Mouse (Mus musculus): ENCODE measurements around the gene Ndufc2. TPM values are rescaled to one million over a fixed set of nuclear protein-coding genes. Genes with fewer than 3 reads are reported as not detected.

Ndufc2 gene
- total and polyA plus RNA-seq, 2 experiments from 2014 or later: 384 to 631 TPM

DNA sequence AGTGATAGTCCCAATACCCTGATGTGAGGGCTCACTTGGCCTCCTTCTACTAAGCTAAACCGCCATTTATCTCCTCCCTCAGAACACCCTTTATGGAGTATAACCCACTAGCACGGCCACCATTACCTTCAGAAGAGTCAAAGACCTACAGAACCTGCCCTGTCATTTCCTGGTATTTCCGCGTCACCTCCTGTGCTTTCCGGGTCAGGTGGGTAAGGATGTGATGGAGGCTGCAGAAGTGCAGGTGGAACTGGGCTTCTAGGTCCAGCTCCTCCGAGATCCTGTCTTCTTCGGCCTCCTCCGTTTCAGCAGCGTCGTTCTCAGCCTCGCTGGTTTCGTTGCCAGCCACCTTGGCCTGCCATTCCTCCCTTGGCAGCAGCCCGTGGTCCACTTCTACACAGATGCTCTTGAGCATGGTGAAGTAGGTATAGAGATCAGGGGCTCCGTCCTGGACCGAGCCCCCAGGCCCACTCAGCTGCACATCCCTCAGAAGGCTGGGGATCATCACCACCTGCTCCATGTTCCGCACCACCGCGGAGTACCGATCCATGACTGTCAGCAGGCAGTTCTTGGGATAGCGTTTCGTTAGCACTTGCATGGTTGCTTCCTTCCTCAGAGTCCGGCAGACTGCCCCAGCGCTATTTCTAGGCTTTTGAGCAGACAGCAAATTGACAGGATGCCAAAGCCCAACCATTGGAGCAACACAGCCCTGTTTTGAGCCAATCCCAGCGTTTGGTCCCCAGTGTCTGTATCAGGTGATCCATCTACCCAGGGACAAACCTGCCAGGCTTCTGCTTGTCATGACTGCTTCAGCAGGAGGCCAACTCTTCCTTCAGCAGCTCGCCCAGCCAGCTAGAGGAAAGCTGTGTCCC lies 17.3 kb downstream of the Ndufc2 start, which contains the start of gene Thrsp:
Gene Thrsp, minus strand, starts transcription at position 825 of the 872 bp plus-strand sequence.
- Histone ChIP-seq H3K27me3 (ENCODE audit: insufficient read depth, low read length) (no peaks in the 10 kb centered on the region), H3K4me1 (ENCODE audit: insufficient read depth) (0 out of 2 replicates have a peak, but pooled peaks cover 3% of the 10 kb centered on the region), H3K36me3 (ENCODE audit: insufficient read depth) (peaks cover 4% of the 10 kb centered on the region; the same call in 1 of the 2 replicates), H3K4me3 (ENCODE audit: low read depth, low read length) (peak within 1 kb of the TSS; percentile 7; the same call in 1 of the 2 replicates), H3K27ac (ENCODE audit: low read depth, low read length) (0 out of 2 replicates have a peak within 1 kb of the TSS, but pooled peaks have one; percentile 4), H3K9me3 (ENCODE audit: low read length) (no peaks in the 10 kb centered on the region), H3K9ac (no peak within 1 kb of the TSS), H3K4me2 (ENCODE audit: low read depth) (peak within 1 kb of the TSS; percentile 32)
- peak; percentile 72 for DNase-seq
- WGBS: 64% methylated on average over 25 of the region's 25 CpGs
- peak; percentile 88 for ATAC-seq
- TF ChIP-seq CTCF (IDR thresholded peaks at IDR 0.05; ENCODE audit: low read depth): no peak

DNA sequence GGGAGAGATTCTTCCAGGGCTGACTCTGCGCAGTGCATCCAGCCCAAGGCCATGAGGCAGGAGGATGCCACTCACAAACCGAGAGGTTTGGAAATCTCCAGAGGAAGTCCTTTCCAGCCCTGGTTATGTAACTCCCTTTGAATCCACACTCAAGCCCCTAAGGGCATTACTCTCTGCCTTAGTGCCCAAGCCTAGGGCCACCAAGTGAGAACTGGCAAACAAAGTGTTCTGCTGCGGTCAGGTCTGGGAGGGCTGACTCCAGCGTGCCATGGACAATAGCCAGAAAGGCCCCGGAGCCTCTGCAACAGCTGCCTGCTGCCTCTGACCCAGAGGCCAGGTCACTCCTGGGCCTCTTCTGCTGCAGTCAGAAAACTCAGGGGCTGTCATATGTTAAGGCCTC lies 18.9 kb downstream of the Ndufc2 start:
- no peak for TF ChIP-seq CTCF (IDR thresholded peaks at IDR 0.05; ENCODE audit: low read depth)
- H3K27ac ChIP-seq (ENCODE audit: low read depth, low read length): no peak overlapping the region
- H3K27me3 ChIP-seq (ENCODE audit: insufficient read depth, low read length): no peaks in the 10 kb centered on the region
- WGBS: 75% methylated on average over 5 of the region's 5 CpGs
- DNase-seq (no peak), ATAC-seq (no peak)
- H3K4me2 ChIP-seq (ENCODE audit: low read depth): no peak overlapping the region
- no peak overlapping the region for H3K9ac ChIP-seq
- no peaks in the 10 kb centered on the region for H3K9me3 ChIP-seq (ENCODE audit: low read length)
- H3K36me3 ChIP-seq (ENCODE audit: insufficient read depth): no peaks in the 10 kb centered on the region
- no peak overlapping the region for H3K4me3 ChIP-seq (ENCODE audit: low read depth, low read length)
- H3K4me1 ChIP-seq (ENCODE audit: insufficient read depth): 0 out of 2 replicates have a peak, but pooled peaks cover 3% of the 10 kb centered on the region

DNA sequence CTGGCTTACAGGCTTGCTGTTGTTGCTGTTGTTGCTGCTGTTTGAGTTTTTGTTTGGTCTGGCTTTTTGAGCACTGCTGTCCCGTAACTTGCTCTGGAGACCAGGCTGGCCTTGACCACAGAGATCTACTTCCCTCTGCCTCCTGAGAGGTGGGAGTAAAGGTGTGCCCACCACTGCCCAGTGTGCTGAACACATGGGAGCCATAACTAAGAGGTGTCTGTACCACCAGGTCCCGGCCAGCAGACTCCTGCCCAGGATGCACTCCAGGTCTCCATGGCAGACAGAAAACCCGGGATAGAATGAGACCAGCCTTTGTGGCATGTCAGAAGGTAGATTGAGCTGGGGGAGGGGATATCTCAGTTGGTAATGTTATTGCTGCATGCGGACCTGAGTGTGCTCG lies 19.4 kb downstream of the Ndufc2 start:
- no peaks in the 10 kb centered on the region for H3K9me3 ChIP-seq (ENCODE audit: low read length)
- no peak for DNase-seq
- WGBS: 90% methylated on average over 5 of the region's 5 CpGs

DNA sequence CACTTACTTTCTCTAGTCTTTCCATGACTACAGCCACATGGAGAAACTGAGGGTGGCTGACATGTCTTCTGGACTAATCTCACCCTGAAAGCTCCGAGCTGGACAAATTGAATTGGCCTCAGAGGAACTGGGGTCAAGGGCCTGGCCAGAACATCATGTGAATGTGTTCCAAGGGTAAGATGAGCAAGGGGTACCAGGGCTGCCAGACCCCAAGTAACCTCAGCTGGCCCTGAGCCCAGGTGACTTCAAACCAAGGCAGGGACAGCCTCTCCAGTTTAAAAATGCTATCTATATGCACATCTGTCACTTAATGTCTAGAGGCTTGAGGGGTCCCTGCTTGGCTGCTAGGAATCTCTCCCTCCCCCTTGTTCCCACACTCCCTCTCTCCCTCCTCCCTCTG lies 20.6 kb downstream of the Ndufc2 start:
- no peak overlapping the region for H3K27ac ChIP-seq (ENCODE audit: low read depth, low read length)
- WGBS: 60% methylated on average over 1 of the region's 1 CpGs
- H3K36me3 ChIP-seq (ENCODE audit: insufficient read depth): no peaks in the 10 kb centered on the region
- no peak for TF ChIP-seq CTCF (IDR thresholded peaks at IDR 0.05; ENCODE audit: low read depth)
- 0 out of 2 replicates have a peak, but pooled peaks cover 3% of the 10 kb centered on the region for H3K4me1 ChIP-seq (ENCODE audit: insufficient read depth)
- H3K9ac ChIP-seq: no peak overlapping the region
- H3K4me2 ChIP-seq (ENCODE audit: low read depth): no peak overlapping the region
- ATAC-seq (no peak), DNase-seq (no peak)
- no peaks in the 10 kb centered on the region for H3K9me3 ChIP-seq (ENCODE audit: low read length)
- H3K27me3 ChIP-seq (ENCODE audit: insufficient read depth, low read length): no peaks in the 10 kb centered on the region
- H3K4me3 ChIP-seq (ENCODE audit: low read depth, low read length): no peak overlapping the region

More for the DNA sequence above, 19.4 kb downstream of the Ndufc2 start:
- H3K36me3 ChIP-seq (ENCODE audit: insufficient read depth): no peaks in the 10 kb centered on the region
- ATAC-seq: no peak
- H3K27me3 ChIP-seq (ENCODE audit: insufficient read depth, low read length): no peaks in the 10 kb centered on the region
- TF ChIP-seq CTCF (IDR thresholded peaks at IDR 0.05; ENCODE audit: low read depth): no peak
- H3K4me1 ChIP-seq (ENCODE audit: insufficient read depth): 0 out of 2 replicates have a peak, but pooled peaks cover 3% of the 10 kb centered on the region
- H3K4me2 ChIP-seq (ENCODE audit: low read depth): no peak overlapping the region
- no peak overlapping the region for H3K9ac ChIP-seq
- no peak overlapping the region for H3K4me3 ChIP-seq (ENCODE audit: low read depth, low read length)
- no peak overlapping the region for H3K27ac ChIP-seq (ENCODE audit: low read depth, low read length)

DNA sequence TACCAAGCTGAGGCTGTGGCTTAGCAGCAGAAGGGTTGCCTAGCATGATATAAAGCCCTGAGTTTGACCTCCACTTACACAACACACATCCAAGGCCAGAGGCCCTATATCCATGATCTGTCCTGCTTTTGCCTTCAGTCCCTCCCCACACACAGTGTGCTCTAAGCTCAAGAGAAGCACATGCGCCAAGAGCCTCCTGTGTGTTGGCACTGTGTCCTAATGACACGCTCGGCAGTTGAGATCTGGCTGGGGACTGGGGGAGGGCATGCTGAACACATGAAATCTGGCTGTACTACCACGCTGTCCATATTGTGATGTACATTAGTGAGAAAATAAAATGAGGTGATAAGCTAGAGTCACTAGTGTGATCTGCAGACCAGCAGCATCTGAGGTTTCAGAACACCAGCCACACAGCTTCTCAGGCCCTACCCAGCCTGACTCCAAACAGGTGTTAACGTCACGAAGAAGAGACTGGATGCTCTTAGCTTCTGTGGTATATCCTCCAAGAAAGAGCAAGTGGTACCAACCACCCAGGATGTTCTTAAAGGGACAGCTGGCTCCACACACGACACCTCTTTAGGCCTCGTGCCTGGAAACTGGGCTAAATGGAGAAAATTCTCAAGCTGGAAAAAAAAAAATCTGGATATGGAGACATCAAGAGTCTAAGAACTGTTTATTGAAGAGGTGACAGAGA lies 21.3 kb downstream of the Ndufc2 start:
- H3K4me2 ChIP-seq (ENCODE audit: low read depth): no peak overlapping the region
- no peak overlapping the region for H3K9ac ChIP-seq
- H3K27ac ChIP-seq (ENCODE audit: low read depth, low read length): no peak overlapping the region
- H3K9me3 ChIP-seq (ENCODE audit: low read length): no peaks in the 10 kb centered on the region
- 57% methylated on average over 8 of the region's 8 CpGs for WGBS
- no peaks in the 10 kb centered on the region for H3K36me3 ChIP-seq (ENCODE audit: insufficient read depth)
- H3K4me3 ChIP-seq (ENCODE audit: low read depth, low read length): no peak overlapping the region
- H3K4me1 ChIP-seq (ENCODE audit: insufficient read depth): 0 out of 2 replicates have a peak, but pooled peaks cover 3% of the 10 kb centered on the region
- H3K27me3 ChIP-seq (ENCODE audit: insufficient read depth, low read length): no peaks in the 10 kb centered on the region
- ATAC-seq (peak; percentile 18; the same call in 1 of the 2 replicates), DNase-seq (no peak)
- TF ChIP-seq CTCF (IDR thresholded peaks at IDR 0.05; ENCODE audit: low read depth): no peak

DNA sequence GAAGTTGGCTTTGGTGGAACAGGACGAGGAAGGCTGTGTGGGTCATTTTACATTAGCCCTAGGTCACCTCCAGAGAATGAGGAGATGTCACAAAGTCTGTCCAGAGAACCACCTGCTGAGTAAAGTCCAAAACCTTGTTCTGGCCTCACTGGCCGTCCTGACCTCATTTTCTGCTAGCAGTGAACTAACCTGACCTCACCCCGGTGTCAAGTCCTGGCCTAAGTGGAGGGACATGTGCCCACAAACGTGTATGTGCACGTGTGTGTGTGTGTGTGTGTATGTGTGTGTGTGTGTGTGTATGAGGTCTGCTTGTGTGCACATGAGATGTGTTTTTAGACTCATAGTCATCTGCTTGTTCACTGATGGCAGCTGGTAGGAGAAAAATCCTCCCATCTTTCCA lies 24.0 kb downstream of the Ndufc2 start:
- no peak for ATAC-seq
- H3K4me2 ChIP-seq (ENCODE audit: low read depth): no peak overlapping the region
- no peak overlapping the region for H3K27ac ChIP-seq (ENCODE audit: low read depth, low read length)
- TF ChIP-seq CTCF (IDR thresholded peaks at IDR 0.05; ENCODE audit: low read depth): no peak
- no peaks in the 10 kb centered on the region for H3K4me1 ChIP-seq (ENCODE audit: insufficient read depth)
- no peak overlapping the region for H3K4me3 ChIP-seq (ENCODE audit: low read depth, low read length)
- 59% methylated on average over 5 of the region's 5 CpGs for WGBS
- no peaks in the 10 kb centered on the region for H3K9me3 ChIP-seq (ENCODE audit: low read length)
- no peaks in the 10 kb centered on the region for H3K27me3 ChIP-seq (ENCODE audit: insufficient read depth, low read length)
- no peak overlapping the region for H3K9ac ChIP-seq
- DNase-seq: no peak
- no peaks in the 10 kb centered on the region for H3K36me3 ChIP-seq (ENCODE audit: insufficient read depth)
